Mouse (Mus musculus): Measurements from ENCODE around the gene Ppp1r3g.
A peak's percentile ranks its signal among the peaks of the same experiment; 100 is the strongest.
"Not testable (repeated sequence)": the region's sequence is repeated elsewhere in the genome, so short reads cannot be mapped to it uniquely, and the experiment has no call there.

The Ppp1r3g gene

GRCm38 (mm10) chr13:35958539-35958938, at the start of gene Ppp1r3g:
Gene Ppp1r3g (plus strand): TSS chr13:35958839.
- DNase-seq, result no peak

GRCm38 (mm10) chr13:35911476-35911875, 47.2 kb upstream of the Ppp1r3g start:
- DNase-seq, result no peak

GRCm38 (mm10) chr13:35937991-35938390, 20.6 kb upstream of the Ppp1r3g start:
- DNase-seq, result no peak

GRCm38 (mm10) chr13:35939871-35940665, 18.6 kb upstream of the Ppp1r3g start:
- DNase-seq, result no peak

GRCm38 (mm10) chr13:35940934-35941333, 17.7 kb upstream of the Ppp1r3g start:
- no peak for DNase-seq

GRCm38 (mm10) chr13:35946659-35947353, 11.8 kb upstream of the Ppp1r3g start:
- no peak for DNase-seq

GRCm38 (mm10) chr13:35947354-35948000, 11.2 kb upstream of the Ppp1r3g start:
- peak; percentile 36 for DNase-seq

- DNase-seq, result no peak
Measured at GRCm38 (mm10) chr13:35949814-35950455, 8.7 kb upstream of the Ppp1r3g start.

- DNase-seq, result no peak
Measured at GRCm38 (mm10) chr13:35959391-35960067, 890 bp downstream of the Ppp1r3g start.

GRCm38 (mm10) chr13:35963583-35963982, 4.9 kb downstream of the Ppp1r3g start:
- no peak for DNase-seq

GRCm38 (mm10) chr13:35967690-35968089, 9.1 kb downstream of the Ppp1r3g start:
- DNase-seq, result no peak

GRCm38 (mm10) chr13:35968131-35968718, 9.6 kb downstream of the Ppp1r3g start:
- no peak for DNase-seq

GRCm38 (mm10) chr13:35968719-35969430, 10.2 kb downstream of the Ppp1r3g start:
- DNase-seq, result no peak

GRCm38 (mm10) chr13:35969431-35969721, 10.7 kb downstream of the Ppp1r3g start:
- no peak for DNase-seq

- DNase-seq, result no peak
Measured at GRCm38 (mm10) chr13:35969829-35970228, 11.2 kb downstream of the Ppp1r3g start.

GRCm38 (mm10) chr13:35976912-35977311, 18.3 kb downstream of the Ppp1r3g start:
- no peak for DNase-seq

GRCm38 (mm10) chr13:35980471-35980870, 21.8 kb downstream of the Ppp1r3g start:
- no peak for DNase-seq

- DNase-seq, result no peak
Measured at GRCm38 (mm10) chr13:35982985-35983384, 24.3 kb downstream of the Ppp1r3g start.

- no peak for DNase-seq
Measured at GRCm38 (mm10) chr13:35989329-35989728, 30.7 kb downstream of the Ppp1r3g start.

- DNase-seq, result not testable (repeated sequence)
Measured at GRCm38 (mm10) chr13:35991185-35991584, 32.5 kb downstream of the Ppp1r3g start.

GRCm38 (mm10) chr13:35994067-35994466, 35.4 kb downstream of the Ppp1r3g start:
- DNase-seq, result peak; percentile 28

- no peak for DNase-seq
Measured at GRCm38 (mm10) chr13:35995231-35995630, 36.6 kb downstream of the Ppp1r3g start.
